Mouse (Mus musculus) cortical plate, adult 2 months (tissue): Measurements from ENCODE around the gene Nacc2.

ENCODE experiments used
- CTCF ChIP-seq: fragments of 200-500 bp; IDR thresholded peaks from 2 replicates; pipeline ENCODE4 v1.5.1; 2011; ENCODE audit warnings: mild to moderate bottlenecking, control low read depth, low read length; ENCODE audit not compliant: insufficient read depth; ENCODE audit errors: extremely low read depth
- POLR2A ChIP-seq: fragments of 200-500 bp; IDR thresholded peaks from 2 replicates; pipeline ENCODE4 v1.6.1; 2011; ENCODE audit warnings: mild to moderate bottlenecking, low read length, control low read depth; ENCODE audit not compliant: insufficient read depth; ENCODE audit errors: extremely low read depth

DNA sequence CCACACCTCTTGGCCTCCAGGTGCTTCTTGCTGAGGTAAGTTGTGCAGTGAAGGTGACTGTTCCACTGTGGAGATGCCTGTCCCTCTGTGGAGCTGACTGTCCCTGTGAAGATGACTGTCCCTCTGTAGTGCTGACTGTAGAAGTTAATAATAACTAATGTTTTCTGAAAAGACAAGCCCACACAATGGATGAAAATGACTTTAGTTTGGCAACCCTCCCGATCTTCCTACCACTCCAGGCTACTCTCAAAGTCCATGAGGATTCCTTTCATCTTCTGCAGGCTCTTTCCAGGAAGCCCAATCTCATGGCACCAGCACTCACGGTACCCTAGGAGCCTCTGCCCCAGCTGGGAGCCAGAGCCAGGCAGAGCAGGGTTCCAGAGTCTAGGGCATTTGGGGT is 47.4 kb upstream of the Nacc2 start:
- no peak for TF ChIP-seq CTCF
- TF ChIP-seq POLR2A: no peak
